Mouse (Mus musculus): ENCODE results near the gene Klra3. TPM values are rescaled to one million over a fixed set of nuclear protein-coding genes. Genes with fewer than 3 reads are reported as not detected.
"Not testable (repeated sequence)": the region's sequence is repeated elsewhere in the genome, so short reads cannot be mapped to it uniquely, and the experiment has no call there.

The Klra3 gene
- polyA plus RNA-seq (2015; fragmentation: Nextera tagmentation; extraction: Ambion mirVana): not detected in 2 replicates

- Histone ChIP-seq H3K4me2 (replicated peaks; ENCODE audit: low read depth) (no peak within 1 kb of the TSS), H3K36me3 (ENCODE audit: control insufficient read depth, insufficient read depth, low read length) (no peaks in the 10 kb centered on the region), H3K4me1 (replicated peaks; ENCODE audit: control insufficient read depth, insufficient read depth) (no peaks in the 10 kb centered on the region), H3K4me3 (ENCODE audit: low read depth, low read length) (no peak within 1 kb of the TSS), H3K27me3 (ENCODE audit: control insufficient read depth, insufficient read depth, low read length) (no peaks in the 10 kb centered on the region), H3K9me3 (ENCODE audit: control insufficient read depth, low read length) (no peaks in the 10 kb centered on the region), H3K9ac (ENCODE audit: low read length) (no peak within 1 kb of the TSS), H3K27ac (replicated peaks) (no peak within 1 kb of the TSS)
- ATAC-seq (ENCODE audit: low FRiP score, low TSS enrichment) (no peak), DNase-seq (ENCODE audit: low spot score) (no peak)
- TF ChIP-seq EP300 (optimal IDR thresholded peaks at IDR 0.05): no peak
- TF ChIP-seq CTCF (IDR thresholded peaks at IDR 0.05; ENCODE audit: low read depth): no peak
- 80% methylated on average over 8 of the region's 8 CpGs for whole genome bisulfite sequencing
Measured at GRCm38 (mm10) chr6:130337411-130337810, at the start of gene Klra3. TSS of gene Klra3 (minus strand) at chr6:130337574.

GRCm38 (mm10) chr6:130386750-130387149 is 49.4 kb upstream of the Klra3 start, which contains the start of gene Klra1:
TSS of gene Klra1 (minus strand) at chr6:130386874.
- 75% methylated on average over 2 of the region's 2 CpGs for WGBS
- TF ChIP-seq EP300 (optimal IDR thresholded peaks at IDR 0.05) (no peak), CTCF (IDR thresholded peaks at IDR 0.05; ENCODE audit: low read depth) (no peak)
- H3K27me3 ChIP-seq (ENCODE audit: control insufficient read depth, insufficient read depth, low read length): no peaks in the 10 kb centered on the region
- H3K4me3 ChIP-seq (ENCODE audit: low read depth, low read length): no peak within 1 kb of the TSS
- ATAC-seq (ENCODE audit: low FRiP score, low TSS enrichment) (no peak), DNase-seq (ENCODE audit: low spot score) (no peak)
- no peaks in the 10 kb centered on the region for H3K36me3 ChIP-seq (ENCODE audit: control insufficient read depth, insufficient read depth, low read length)
- H3K4me2 ChIP-seq (replicated peaks; ENCODE audit: low read depth): no peak within 1 kb of the TSS
- H3K9ac ChIP-seq (ENCODE audit: low read length): no peak within 1 kb of the TSS
- no peak within 1 kb of the TSS for H3K27ac ChIP-seq (replicated peaks)
- H3K4me1 ChIP-seq (replicated peaks; ENCODE audit: control insufficient read depth, insufficient read depth): no peaks in the 10 kb centered on the region
- H3K9me3 ChIP-seq (ENCODE audit: control insufficient read depth, low read length): no peaks in the 10 kb centered on the region

GRCm38 (mm10) chr6:130385803-130386202 is 48.4 kb upstream of the Klra3 start:
- H3K36me3 ChIP-seq (ENCODE audit: control insufficient read depth, insufficient read depth, low read length): no peaks in the 10 kb centered on the region
- no peak overlapping the region for H3K27ac ChIP-seq (replicated peaks)
- H3K4me3 ChIP-seq (ENCODE audit: low read depth, low read length): no peak overlapping the region
- TF ChIP-seq CTCF (IDR thresholded peaks at IDR 0.05; ENCODE audit: low read depth): no peak
- TF ChIP-seq EP300 (optimal IDR thresholded peaks at IDR 0.05): no peak
- no peak overlapping the region for H3K4me2 ChIP-seq (replicated peaks; ENCODE audit: low read depth)
- no peaks in the 10 kb centered on the region for H3K27me3 ChIP-seq (ENCODE audit: control insufficient read depth, insufficient read depth, low read length)
- 39% methylated on average over 1 of the region's 1 CpGs for WGBS
- H3K4me1 ChIP-seq (replicated peaks; ENCODE audit: control insufficient read depth, insufficient read depth): no peaks in the 10 kb centered on the region
- DNase-seq (ENCODE audit: low spot score): no peak
- ATAC-seq (ENCODE audit: low FRiP score, low TSS enrichment): no peak
- no peak overlapping the region for H3K9ac ChIP-seq (ENCODE audit: low read length)
- no peaks in the 10 kb centered on the region for H3K9me3 ChIP-seq (ENCODE audit: control insufficient read depth, low read length)

- no peak overlapping the region for H3K27ac ChIP-seq (replicated peaks)
- no peaks in the 10 kb centered on the region for H3K9me3 ChIP-seq (ENCODE audit: control insufficient read depth, low read length)
- no peaks in the 10 kb centered on the region for H3K4me1 ChIP-seq (replicated peaks; ENCODE audit: control insufficient read depth, insufficient read depth)
- H3K4me2 ChIP-seq (replicated peaks; ENCODE audit: low read depth): no peak overlapping the region
- H3K27me3 ChIP-seq (ENCODE audit: control insufficient read depth, insufficient read depth, low read length): no peaks in the 10 kb centered on the region
- TF ChIP-seq EP300 (optimal IDR thresholded peaks at IDR 0.05): no peak
- no peak for TF ChIP-seq CTCF (IDR thresholded peaks at IDR 0.05; ENCODE audit: low read depth)
- ATAC-seq (ENCODE audit: low FRiP score, low TSS enrichment): no peak
- no peak for DNase-seq (ENCODE audit: low spot score)
- H3K4me3 ChIP-seq (ENCODE audit: low read depth, low read length): no peak overlapping the region
- H3K9ac ChIP-seq (ENCODE audit: low read length): no peak overlapping the region
- 62% methylated on average over 4 of the region's 4 CpGs for WGBS
- H3K36me3 ChIP-seq (ENCODE audit: control insufficient read depth, insufficient read depth, low read length): no peaks in the 10 kb centered on the region
Measured at GRCm38 (mm10) chr6:130382375-130382774, 45.0 kb upstream of the Klra3 start.

GRCm38 (mm10) chr6:130345381-130345780 is 8.0 kb upstream of the Klra3 start:
- not testable (repeated sequence) for H3K27ac ChIP-seq (replicated peaks); H3K9me3 ChIP-seq (ENCODE audit: control insufficient read depth, low read length); H3K36me3 ChIP-seq (ENCODE audit: control insufficient read depth, insufficient read depth, low read length); H3K4me2 ChIP-seq (replicated peaks; ENCODE audit: low read depth); ATAC-seq (ENCODE audit: low FRiP score, low TSS enrichment); H3K4me3 ChIP-seq (ENCODE audit: low read depth, low read length); H3K4me1 ChIP-seq (replicated peaks; ENCODE audit: control insufficient read depth, insufficient read depth); DNase-seq (ENCODE audit: low spot score); H3K27me3 ChIP-seq (ENCODE audit: control insufficient read depth, insufficient read depth, low read length); H3K9ac ChIP-seq (ENCODE audit: low read length)
- 25% methylated on average over 1 of the region's 1 CpGs for WGBS

- not testable (repeated sequence) for ATAC-seq (ENCODE audit: low FRiP score, low TSS enrichment); H3K9ac ChIP-seq (ENCODE audit: low read length); H3K36me3 ChIP-seq (ENCODE audit: control insufficient read depth, insufficient read depth, low read length)
Measured at GRCm38 (mm10) chr6:130341973-130342372, 4.6 kb upstream of the Klra3 start.

More at GRCm38 (mm10) chr6:130341973-130342372, 4.6 kb upstream of the Klra3 start:
- DNase-seq (ENCODE audit: low spot score); H3K9me3 ChIP-seq (ENCODE audit: control insufficient read depth, low read length); H3K4me1 ChIP-seq (replicated peaks; ENCODE audit: control insufficient read depth, insufficient read depth); H3K27ac ChIP-seq (replicated peaks); H3K27me3 ChIP-seq (ENCODE audit: control insufficient read depth, insufficient read depth, low read length); H3K4me3 ChIP-seq (ENCODE audit: low read depth, low read length); H3K4me2 ChIP-seq (replicated peaks; ENCODE audit: low read depth): not testable (repeated sequence)
- 81% methylated on average over 2 of the region's 2 CpGs for WGBS
